Mouse (Mus musculus) embryonic facial prominence, embryonic 13.5 days (tissue): ENCODE measurements at regions not wholly inside any gene's neighbourhood (a gene's known extent, or its start where the extent isn't known, plus 50 kb on each side); places are given as distances from the start of the nearest gene placed in this dataset.

Source experiments
- ATAC-seq: fragments of 200-750 bp; cut with Nextera tagmentation; 2 replicates; pipeline ENCODE4 v1.8.0; 2017; ENCODE audit warnings: low read depth; ENCODE audit not compliant: insufficient number of reproducible peaks, insufficient read depth, low FRiP score, low TSS enrichment
- H3K27ac ChIP-seq: fragments of 300-500 bp; sonication (generic); 2 replicates; pipeline ENCODE4 v1.5.1; 2015; ENCODE audit warnings: moderate library complexity, mild to moderate bottlenecking, inconsistent platforms
- H3K27me3 ChIP-seq: fragments of 300-500 bp; sonication (generic); 2 replicates; pipeline ENCODE4 v1.6.1; 2015; ENCODE audit warnings: mild to moderate bottlenecking, inconsistent platforms
- H3K36me3 ChIP-seq: fragments of 300-500 bp; sonication (generic); 2 replicates; pipeline ENCODE4 v1.6.1; 2015; ENCODE audit warnings: mild to moderate bottlenecking, inconsistent platforms
- H3K4me1 ChIP-seq: fragments of 300-500 bp; sonication (generic); 2 replicates; pipeline ENCODE4 v1.6.1; 2015; ENCODE audit warnings: inconsistent platforms
- H3K4me2 ChIP-seq: fragments of 300-500 bp; sonication (generic); 2 replicates; pipeline ENCODE4 v1.6.1; 2015; ENCODE audit warnings: moderate library complexity, mild to moderate bottlenecking, inconsistent platforms
- H3K4me3 ChIP-seq: fragments of 300-500 bp; sonication (generic); 2 replicates; pipeline ENCODE4 v1.5.1; 2015; ENCODE audit warnings: mild to moderate bottlenecking, inconsistent platforms
- H3K9ac ChIP-seq: fragments of 300-500 bp; sonication (generic); 2 replicates; pipeline ENCODE4 v1.6.1; 2015; ENCODE audit warnings: mild to moderate bottlenecking, inconsistent platforms
- H3K9me3 ChIP-seq: fragments of 300-500 bp; sonication (generic); 2 replicates; pipeline ENCODE4 v1.6.1; 2016; ENCODE audit warnings: inconsistent platforms
- WGBS: fragments of 180-500 bp; shearing (Covaris S2); methylation state at CpG from one replicate; pipeline ENCODE4 v1.1.7; 2015; ENCODE audit warnings: mixed read lengths; 5-methylcytosine and 5-hydroxymethylcytosine counted together

GRCm38 (mm10) chr2:78170162-78170747 lies 224.1 kb upstream of the Cwc22 start:
- Histone ChIP-seq H3K36me3 (no peaks in the 10 kb centered on the region), H3K27me3 (no peaks in the 10 kb centered on the region), H3K27ac (no peak overlapping the region), H3K4me2 (no peak overlapping the region), H3K9ac (no peak overlapping the region), H3K9me3 (no peaks in the 10 kb centered on the region), H3K4me1 (no peaks in the 10 kb centered on the region), H3K4me3 (no peak overlapping the region)
- 84% methylated on average over 6 of the region's 6 CpGs for WGBS
- ATAC-seq: no peak

GRCm38 (mm10) chr2:78165429-78165828 lies 219.3 kb upstream of the Cwc22 start:
- Histone ChIP-seq H3K27me3 (no peaks in the 10 kb centered on the region), H3K4me2 (no peak overlapping the region), H3K36me3 (no peaks in the 10 kb centered on the region), H3K4me1 (no peaks in the 10 kb centered on the region), H3K9me3 (no peaks in the 10 kb centered on the region), H3K27ac (no peak overlapping the region), H3K9ac (no peak overlapping the region), H3K4me3 (no peak overlapping the region)
- 69% methylated on average over 13 of the region's 13 CpGs for WGBS
- no peak for ATAC-seq

DNA sequence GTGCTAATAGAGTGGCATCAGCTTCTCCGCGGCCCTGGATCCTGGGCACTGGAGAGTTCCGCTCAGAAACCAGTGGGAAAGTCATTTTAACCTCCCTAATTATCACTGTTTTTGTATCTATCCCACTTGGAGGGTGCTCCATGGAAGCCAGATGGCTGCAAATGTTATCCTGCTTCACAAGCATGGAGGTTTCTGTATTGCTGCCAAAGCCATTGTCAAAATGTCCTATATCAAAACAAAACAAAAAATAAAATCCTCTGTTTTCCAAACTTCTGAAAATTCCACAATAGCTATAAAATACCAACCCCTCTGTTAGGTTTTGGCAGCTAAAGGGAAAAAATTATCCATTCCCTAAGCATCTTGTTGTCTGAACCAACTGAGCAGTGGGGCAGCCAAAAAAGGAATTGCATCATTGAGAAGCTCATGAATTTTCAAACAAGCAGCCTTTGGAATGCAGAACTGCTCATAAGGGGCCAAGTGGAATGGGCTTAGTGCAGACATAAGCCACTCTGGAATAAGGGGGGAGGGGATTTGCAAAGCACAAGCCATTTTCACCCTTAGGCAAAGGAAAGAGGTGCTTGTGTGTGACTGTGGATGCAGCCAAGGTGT lies 213.8 kb upstream of the Cwc22 start:
- no peak overlapping the region for H3K4me3 ChIP-seq
- H3K27ac ChIP-seq: no peak overlapping the region
- no peak overlapping the region for H3K9ac ChIP-seq
- H3K4me1 ChIP-seq: peaks cover 3% of the 10 kb centered on the region; the same call in 1 of the 2 replicates
- H3K36me3 ChIP-seq: no peaks in the 10 kb centered on the region
- no peak for ATAC-seq
- H3K27me3 ChIP-seq: no peaks in the 10 kb centered on the region
- 65% methylated on average over 3 of the region's 3 CpGs for WGBS
- H3K4me2 ChIP-seq: no peak overlapping the region
- H3K9me3 ChIP-seq: no peaks in the 10 kb centered on the region

DNA sequence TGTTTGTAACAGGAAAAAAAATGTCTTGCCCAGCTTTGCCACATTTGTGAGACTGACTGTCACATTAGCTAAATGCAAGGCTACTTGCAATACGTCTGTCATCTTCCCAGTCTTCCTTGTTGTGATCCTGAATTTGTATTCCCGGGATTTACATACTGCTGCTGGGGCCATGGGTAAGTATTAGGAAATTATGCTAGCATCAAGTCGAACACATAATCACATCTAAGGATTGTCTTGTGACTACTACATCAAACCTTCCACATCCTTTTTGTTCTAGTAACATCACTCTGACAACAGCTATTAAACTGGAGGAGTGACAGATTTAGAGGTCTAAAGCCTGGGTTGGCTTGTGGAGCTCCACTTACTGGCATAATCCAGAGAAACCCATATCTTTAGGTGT lies 164.2 kb upstream of the Cwc22 start:
- no peaks in the 10 kb centered on the region for H3K9me3 ChIP-seq
- WGBS: 77% methylated on average over 3 of the region's 3 CpGs
- no peaks in the 10 kb centered on the region for H3K27me3 ChIP-seq
- no peak overlapping the region for H3K27ac ChIP-seq
- no peaks in the 10 kb centered on the region for H3K36me3 ChIP-seq
- ATAC-seq: no peak
- H3K4me1 ChIP-seq: no peaks in the 10 kb centered on the region
- H3K4me2 ChIP-seq: no peak overlapping the region
- no peak overlapping the region for H3K9ac ChIP-seq
- no peak overlapping the region for H3K4me3 ChIP-seq

GRCm38 (mm10) chr2:78095536-78095935 lies 149.4 kb upstream of the Cwc22 start:
- Histone ChIP-seq H3K27ac (no peak overlapping the region), H3K9me3 (no peaks in the 10 kb centered on the region), H3K9ac (no peak overlapping the region), H3K4me2 (no peak overlapping the region), H3K27me3 (no peaks in the 10 kb centered on the region), H3K36me3 (no peaks in the 10 kb centered on the region), H3K4me1 (no peaks in the 10 kb centered on the region), H3K4me3 (no peak overlapping the region)
- no peak for ATAC-seq
- WGBS: 89% methylated on average over 2 of the region's 2 CpGs

- H3K4me2 ChIP-seq: no peak overlapping the region
- ATAC-seq: no peak
- no peak overlapping the region for H3K9ac ChIP-seq
- no peaks in the 10 kb centered on the region for H3K9me3 ChIP-seq
- no peaks in the 10 kb centered on the region for H3K36me3 ChIP-seq
- H3K27ac ChIP-seq: no peak overlapping the region
- H3K4me1 ChIP-seq: no peaks in the 10 kb centered on the region
- no peak overlapping the region for H3K4me3 ChIP-seq
- H3K27me3 ChIP-seq: no peaks in the 10 kb centered on the region
Observed at GRCm38 (mm10) chr2:78094921-78095320, 148.7 kb upstream of the Cwc22 start.

GRCm38 (mm10) chr2:78064321-78065037 lies 118.3 kb upstream of the Cwc22 start:
- no peaks in the 10 kb centered on the region for H3K4me1 ChIP-seq
- H3K27me3 ChIP-seq: peaks cover 26% of the 10 kb centered on the region
- no peak overlapping the region for H3K9ac ChIP-seq
- H3K4me3 ChIP-seq: no peak overlapping the region
- H3K9me3 ChIP-seq: no peaks in the 10 kb centered on the region
- ATAC-seq: no peak
- 23% methylated on average over 16 of the region's 16 CpGs for WGBS
- H3K36me3 ChIP-seq: no peaks in the 10 kb centered on the region
- no peak overlapping the region for H3K27ac ChIP-seq
- no peak overlapping the region for H3K4me2 ChIP-seq

DNA sequence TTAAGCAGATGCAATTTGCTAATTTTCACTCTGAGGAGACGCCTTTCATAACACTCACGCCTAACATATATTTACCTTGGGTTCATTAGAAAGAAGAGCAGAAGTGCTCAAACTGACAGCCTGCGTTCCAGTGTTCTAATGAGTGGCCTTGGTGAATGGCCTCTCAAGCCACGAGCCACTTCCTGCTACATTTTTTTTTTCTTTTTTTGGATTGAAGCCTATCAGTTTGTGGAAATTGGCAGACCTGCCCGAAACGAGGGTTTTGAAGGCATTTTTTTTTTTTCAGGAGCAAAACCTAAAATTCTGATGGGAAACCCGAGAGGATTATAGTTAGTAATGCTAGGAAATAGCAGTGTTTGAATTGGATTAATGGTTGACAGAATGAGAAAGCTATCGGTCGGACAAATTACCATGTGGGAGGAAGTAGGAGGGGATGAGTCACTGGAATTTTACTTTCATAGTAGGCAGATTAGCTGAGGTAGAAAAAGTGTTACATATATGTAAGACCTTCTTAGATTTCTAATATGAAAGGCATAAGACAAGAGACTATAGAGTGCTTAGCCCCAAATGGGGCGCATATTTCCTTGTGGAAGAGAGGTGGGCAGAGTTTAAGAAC lies 113.7 kb upstream of the Cwc22 start:
- Histone ChIP-seq H3K27me3 (peaks cover 19% of the 10 kb centered on the region), H3K27ac (no peak overlapping the region), H3K4me2 (no peak overlapping the region), H3K36me3 (no peaks in the 10 kb centered on the region), H3K9me3 (no peaks in the 10 kb centered on the region), H3K4me1 (no peaks in the 10 kb centered on the region), H3K4me3 (no peak overlapping the region), H3K9ac (no peak overlapping the region)
- 61% methylated on average over 10 of the region's 10 CpGs for WGBS
- no peak for ATAC-seq

DNA sequence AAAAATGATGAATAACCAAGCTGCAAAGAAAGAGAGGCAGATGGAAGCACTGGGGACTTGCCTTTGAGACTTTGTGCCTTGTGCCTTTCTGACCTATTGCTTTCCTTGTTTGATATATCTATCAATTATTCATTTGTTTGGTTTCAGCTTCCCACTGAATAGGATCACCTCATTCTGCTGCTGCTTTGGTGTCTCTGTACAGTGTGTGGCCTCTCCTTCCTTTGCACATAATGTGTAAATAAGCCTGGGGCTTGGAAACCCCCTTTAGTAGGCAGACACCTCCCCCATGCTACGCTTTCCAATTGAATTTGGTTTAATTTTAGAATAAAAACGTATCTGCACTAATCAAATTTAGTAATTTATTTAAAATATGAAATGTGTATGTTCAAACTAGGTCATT lies 112.8 kb upstream of the Cwc22 start:
- whole genome bisulfite sequencing: 71% methylated on average over 2 of the region's 2 CpGs
- Histone ChIP-seq H3K9me3 (no peaks in the 10 kb centered on the region), H3K4me2 (no peak overlapping the region), H3K27me3 (peaks cover 15% of the 10 kb centered on the region), H3K36me3 (no peaks in the 10 kb centered on the region), H3K27ac (no peak overlapping the region), H3K4me1 (no peaks in the 10 kb centered on the region), H3K9ac (no peak overlapping the region), H3K4me3 (no peak overlapping the region)
- ATAC-seq: no peak

GRCm38 (mm10) chr2:78053910-78054309 lies 107.7 kb upstream of the Cwc22 start:
- Histone ChIP-seq H3K9ac (no peak overlapping the region), H3K27ac (no peak overlapping the region), H3K4me1 (peaks cover 3% of the 10 kb centered on the region; the same call in 1 of the 2 replicates), H3K9me3 (no peaks in the 10 kb centered on the region), H3K4me3 (no peak overlapping the region), H3K27me3 (no peaks in the 10 kb centered on the region), H3K36me3 (no peaks in the 10 kb centered on the region), H3K4me2 (no peak overlapping the region)
- no peak for ATAC-seq
- 47% methylated on average over 3 of the region's 3 CpGs for WGBS

- H3K9ac ChIP-seq: no peak overlapping the region
- WGBS: 92% methylated on average over 7 of the region's 7 CpGs
- H3K4me3 ChIP-seq: no peak overlapping the region
- no peak overlapping the region for H3K27ac ChIP-seq
- no peaks in the 10 kb centered on the region for H3K9me3 ChIP-seq
- H3K36me3 ChIP-seq: no peaks in the 10 kb centered on the region
- no peak overlapping the region for H3K4me2 ChIP-seq
- no peak for ATAC-seq
- H3K4me1 ChIP-seq: peaks cover 8% of the 10 kb centered on the region; the same call in 1 of the 2 replicates
- H3K27me3 ChIP-seq: peaks cover 17% of the 10 kb centered on the region; the same call in 1 of the 2 replicates
Observed at GRCm38 (mm10) chr2:78050542-78050941, 104.4 kb upstream of the Cwc22 start.
